Mouse (Mus musculus): ENCODE data around the gene Phf21a.

- no peak for TF ChIP-seq POLR2A (IDR thresholded peaks at IDR 0.05; ENCODE audit: insufficient read depth, low read depth, low read length)
- no peak for TF ChIP-seq CTCF (IDR thresholded peaks at IDR 0.05; ENCODE audit: insufficient read depth, low read depth, low read length)
Observed at GRCm38 (mm10) chr2:92060291-92060690, 32.6 kb upstream of the Phf21a start.
